Mouse (Mus musculus): ENCODE data around the gene Milr1. TPM values are rescaled to one million over a fixed set of nuclear protein-coding genes. Genes with fewer than 3 reads are reported as not detected.
"Not testable (repeated sequence)": the region's sequence is repeated elsewhere in the genome, so short reads cannot be mapped to it uniquely, and the experiment has no call there.

Milr1 gene
- polyA plus RNA-seq, 1 experiment from 2014 or later = 0.51 TPM

GRCm38 (mm10) chr11:106741826-106742225, 9.2 kb upstream of the Milr1 start:
- Histone ChIP-seq H3K9ac (replicated peaks; ENCODE audit: low read depth, low read length) (no peak overlapping the region), H3K9me3 (ENCODE audit: control insufficient read depth, low read length) (no peaks in the 10 kb centered on the region), H3K4me2 (ENCODE audit: low read depth, low read length) (no peak overlapping the region), H3K4me3 (ENCODE audit: low read depth, low read length) (no peak overlapping the region), H3K36me3 (ENCODE audit: control insufficient read depth, insufficient read depth, low read length) (no peaks in the 10 kb centered on the region), H3K27me3 (ENCODE audit: control insufficient read depth, insufficient read depth, low read length) (no peaks in the 10 kb centered on the region), H3K4me1 (ENCODE audit: control insufficient read depth, insufficient read depth, low read length) (peaks cover 7% of the 10 kb centered on the region), H3K27ac (ENCODE audit: low read depth, low read length) (no peak overlapping the region)
- 93% methylated on average over 3 of the region's 3 CpGs for WGBS
- no peak for ATAC-seq (ENCODE audit: low read depth)

- Histone ChIP-seq H3K4me3 (ENCODE audit: low read depth, low read length) (no peak overlapping the region), H3K4me1 (ENCODE audit: control insufficient read depth, insufficient read depth, low read length) (peaks cover 1% of the 10 kb centered on the region), H3K9ac (replicated peaks; ENCODE audit: low read depth, low read length) (no peak overlapping the region), H3K27ac (ENCODE audit: low read depth, low read length) (no peak overlapping the region), H3K9me3 (ENCODE audit: control insufficient read depth, low read length) (no peaks in the 10 kb centered on the region), H3K27me3 (ENCODE audit: control insufficient read depth, insufficient read depth, low read length) (no peaks in the 10 kb centered on the region), H3K4me2 (ENCODE audit: low read depth, low read length) (no peak overlapping the region), H3K36me3 (ENCODE audit: control insufficient read depth, insufficient read depth, low read length) (no peaks in the 10 kb centered on the region)
- 53% methylated on average over 6 of the region's 6 CpGs for WGBS
- no peak for ATAC-seq (ENCODE audit: low read depth)
These were observed 8.6 kb upstream of the Milr1 start for GRCm38 (mm10) chr11:106742388-106742841.

GRCm38 (mm10) chr11:106744949-106745348, 6.1 kb upstream of the Milr1 start:
- 93% methylated on average over 5 of the region's 5 CpGs for WGBS
- no peaks in the 10 kb centered on the region for H3K9me3 ChIP-seq (ENCODE audit: control insufficient read depth, low read length)
- H3K27ac ChIP-seq (ENCODE audit: low read depth, low read length) = no peak overlapping the region

DNA sequence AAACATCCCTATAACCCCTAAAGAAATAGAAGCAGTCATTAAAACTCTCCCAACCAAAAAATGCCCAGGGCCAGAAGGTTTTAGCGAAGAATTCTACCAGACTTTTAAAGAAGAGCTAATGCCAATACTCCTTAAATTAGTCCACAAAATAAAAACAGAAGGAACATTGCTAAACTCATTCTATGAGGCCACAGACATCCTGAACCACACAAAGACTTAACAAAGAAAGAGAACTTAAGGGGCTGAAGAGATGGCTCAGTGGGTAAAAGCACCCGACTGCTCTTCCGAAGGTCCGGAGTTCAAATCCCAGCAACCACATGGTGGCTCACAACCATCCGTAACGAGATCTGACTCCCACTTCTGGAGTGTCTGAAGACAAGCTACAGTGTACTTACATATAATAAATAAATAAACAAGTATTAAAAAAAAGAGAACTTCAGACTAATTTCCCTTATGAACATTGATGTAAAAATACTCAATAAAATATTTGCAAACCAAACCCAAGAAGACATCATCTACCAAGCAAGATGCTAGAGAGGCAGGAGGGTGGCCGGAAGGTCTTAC, 1.4 kb upstream of the Milr1 start:
- not testable (repeated sequence) for H3K36me3 ChIP-seq (ENCODE audit: control insufficient read depth, insufficient read depth, low read length); H3K27me3 ChIP-seq (ENCODE audit: control insufficient read depth, insufficient read depth, low read length); H3K4me1 ChIP-seq (ENCODE audit: control insufficient read depth, insufficient read depth, low read length); H3K27ac ChIP-seq (ENCODE audit: low read depth, low read length); ATAC-seq (ENCODE audit: low read depth); H3K4me3 ChIP-seq (ENCODE audit: low read depth, low read length); H3K9ac ChIP-seq (replicated peaks; ENCODE audit: low read depth, low read length); H3K9me3 ChIP-seq (ENCODE audit: control insufficient read depth, low read length); H3K4me2 ChIP-seq (ENCODE audit: low read depth, low read length)
- 97% methylated on average over 7 of the region's 7 CpGs for WGBS

More at GRCm38 (mm10) chr11:106744949-106745348, 6.1 kb upstream of the Milr1 start:
- Histone ChIP-seq H3K4me1 (ENCODE audit: control insufficient read depth, insufficient read depth, low read length) (no peaks in the 10 kb centered on the region), H3K9ac (replicated peaks; ENCODE audit: low read depth, low read length) (no peak overlapping the region), H3K4me3 (ENCODE audit: low read depth, low read length) (no peak overlapping the region), H3K4me2 (ENCODE audit: low read depth, low read length) (no peak overlapping the region), H3K36me3 (ENCODE audit: control insufficient read depth, insufficient read depth, low read length) (no peaks in the 10 kb centered on the region), H3K27me3 (ENCODE audit: control insufficient read depth, insufficient read depth, low read length) (no peaks in the 10 kb centered on the region)
- ATAC-seq (ENCODE audit: low read depth) = no peak

DNA sequence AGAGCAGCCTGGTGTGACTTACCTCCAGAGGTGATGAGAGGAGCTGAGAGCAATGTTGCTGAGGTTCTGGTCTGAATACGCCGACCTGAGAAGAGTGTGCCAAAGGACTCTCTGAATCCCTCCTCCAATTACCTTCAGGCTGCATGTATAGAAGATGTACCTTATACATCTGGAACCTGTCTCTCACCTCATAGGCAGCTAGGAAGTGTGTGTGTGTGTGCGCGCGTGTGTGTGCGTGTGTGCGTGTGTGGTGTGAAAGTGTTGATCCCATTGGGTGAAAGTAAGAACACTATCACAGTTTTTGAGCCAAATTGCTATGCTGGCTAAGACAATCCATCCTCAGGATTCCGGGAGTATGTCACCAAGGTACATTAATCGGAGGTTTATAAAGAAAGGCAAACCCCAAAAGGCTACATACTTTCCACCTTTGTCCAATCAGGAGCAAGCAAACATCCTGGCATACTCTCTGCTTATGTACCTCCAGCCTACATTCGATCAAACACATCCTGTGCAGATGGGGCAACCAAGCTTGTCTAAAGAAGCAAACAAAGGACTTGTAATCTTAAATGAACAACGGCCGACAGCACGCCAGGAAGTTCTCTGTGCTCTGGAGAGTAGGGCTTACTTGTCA, 790 bp upstream of the Milr1 start, which contains the start of gene Pecam1:
Pecam1 (minus strand) TSS at position 508 of the 631 bp plus-strand sequence.
- no peaks in the 10 kb centered on the region for H3K4me1 ChIP-seq (ENCODE audit: control insufficient read depth, insufficient read depth, low read length)
- ATAC-seq (ENCODE audit: low read depth) = no peak
- H3K27me3 ChIP-seq (ENCODE audit: control insufficient read depth, insufficient read depth, low read length) = no peaks in the 10 kb centered on the region
- no peaks in the 10 kb centered on the region for H3K36me3 ChIP-seq (ENCODE audit: control insufficient read depth, insufficient read depth, low read length)
- no peaks in the 10 kb centered on the region for H3K9me3 ChIP-seq (ENCODE audit: control insufficient read depth, low read length)
- H3K9ac ChIP-seq (replicated peaks; ENCODE audit: low read depth, low read length) = no peak within 1 kb of the TSS
- no peak within 1 kb of the TSS for H3K27ac ChIP-seq (ENCODE audit: low read depth, low read length)
- WGBS = 90% methylated on average over 13 of the region's 13 CpGs
- no peak within 1 kb of the TSS for H3K4me3 ChIP-seq (ENCODE audit: low read depth, low read length)
- no peak within 1 kb of the TSS for H3K4me2 ChIP-seq (ENCODE audit: low read depth, low read length)

DNA sequence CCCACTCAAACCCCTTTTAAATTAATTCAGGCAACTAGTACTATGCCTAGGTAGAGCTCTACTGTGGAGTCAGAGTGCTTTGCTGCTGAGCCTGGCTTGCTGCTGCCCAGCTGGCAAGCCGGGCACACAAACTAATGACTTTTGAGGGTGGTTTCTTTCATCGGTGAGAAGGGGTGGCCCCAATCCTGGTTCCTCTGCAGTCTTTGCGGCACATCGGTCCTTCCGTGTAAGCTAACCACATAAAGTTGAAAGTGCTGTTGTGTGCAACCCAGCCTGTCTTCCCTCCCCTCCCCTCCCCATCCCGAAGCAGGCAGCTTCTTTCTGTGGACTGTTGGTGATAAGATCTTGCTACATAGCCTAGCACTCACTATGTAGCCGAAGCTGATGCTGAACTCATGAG, 1.1 kb downstream of the Milr1 start:
- Histone ChIP-seq H3K27me3 (ENCODE audit: control insufficient read depth, insufficient read depth, low read length) (no peaks in the 10 kb centered on the region), H3K36me3 (ENCODE audit: control insufficient read depth, insufficient read depth, low read length) (no peaks in the 10 kb centered on the region), H3K9ac (replicated peaks; ENCODE audit: low read depth, low read length) (no peak overlapping the region), H3K9me3 (ENCODE audit: control insufficient read depth, low read length) (no peaks in the 10 kb centered on the region), H3K4me2 (ENCODE audit: low read depth, low read length) (no peak overlapping the region), H3K4me3 (ENCODE audit: low read depth, low read length) (no peak overlapping the region), H3K27ac (ENCODE audit: low read depth, low read length) (no peak overlapping the region), H3K4me1 (ENCODE audit: control insufficient read depth, insufficient read depth, low read length) (no peaks in the 10 kb centered on the region)
- 94% methylated on average over 7 of the region's 7 CpGs for WGBS
- no peak for ATAC-seq (ENCODE audit: low read depth)

DNA sequence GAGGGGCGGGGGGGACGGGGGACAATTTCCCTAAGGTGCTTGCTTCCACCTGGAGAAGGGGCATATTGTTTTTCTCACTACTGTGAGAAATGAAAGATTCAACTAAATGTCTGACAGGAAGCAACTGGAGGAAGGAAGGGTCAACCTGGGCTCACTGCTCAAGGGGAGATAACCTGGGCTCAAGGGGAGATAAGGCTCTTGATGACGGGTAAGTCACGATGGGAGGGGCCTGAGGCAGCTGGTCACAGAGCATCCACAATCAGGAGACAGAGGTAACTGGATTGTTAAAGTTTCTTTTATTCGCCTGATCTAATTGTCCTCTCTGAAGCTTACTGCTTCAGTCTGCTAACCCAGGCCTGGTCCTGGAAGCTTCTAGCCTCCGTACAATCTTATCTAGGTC, 2.3 kb downstream of the Milr1 start:
- H3K9ac ChIP-seq (replicated peaks; ENCODE audit: low read depth, low read length) = no peak overlapping the region
- no peak overlapping the region for H3K4me3 ChIP-seq (ENCODE audit: low read depth, low read length)
- no peak overlapping the region for H3K27ac ChIP-seq (ENCODE audit: low read depth, low read length)
- H3K27me3 ChIP-seq (ENCODE audit: control insufficient read depth, insufficient read depth, low read length) = no peaks in the 10 kb centered on the region
- H3K4me1 ChIP-seq (ENCODE audit: control insufficient read depth, insufficient read depth, low read length) = no peaks in the 10 kb centered on the region
- no peak for ATAC-seq (ENCODE audit: low read depth)
- 93% methylated on average over 6 of the region's 6 CpGs for WGBS
- H3K9me3 ChIP-seq (ENCODE audit: control insufficient read depth, low read length) = no peaks in the 10 kb centered on the region
- H3K36me3 ChIP-seq (ENCODE audit: control insufficient read depth, insufficient read depth, low read length) = no peaks in the 10 kb centered on the region
- H3K4me2 ChIP-seq (ENCODE audit: low read depth, low read length) = no peak overlapping the region

GRCm38 (mm10) chr11:106755583-106755982, 4.6 kb downstream of the Milr1 start:
- Histone ChIP-seq H3K27ac (ENCODE audit: low read depth, low read length) (no peak overlapping the region), H3K9ac (replicated peaks; ENCODE audit: low read depth, low read length) (no peak overlapping the region), H3K9me3 (ENCODE audit: control insufficient read depth, low read length) (no peaks in the 10 kb centered on the region), H3K4me1 (ENCODE audit: control insufficient read depth, insufficient read depth, low read length) (no peaks in the 10 kb centered on the region), H3K4me3 (ENCODE audit: low read depth, low read length) (no peak overlapping the region), H3K4me2 (ENCODE audit: low read depth, low read length) (no peak overlapping the region), H3K27me3 (ENCODE audit: control insufficient read depth, insufficient read depth, low read length) (no peaks in the 10 kb centered on the region), H3K36me3 (ENCODE audit: control insufficient read depth, insufficient read depth, low read length) (no peaks in the 10 kb centered on the region)
- ATAC-seq (ENCODE audit: low read depth) = no peak
- WGBS = 77% methylated on average over 5 of the region's 5 CpGs

GRCm38 (mm10) chr11:106759028-106759427, 8.0 kb downstream of the Milr1 start:
- Histone ChIP-seq H3K4me3 (ENCODE audit: low read depth, low read length) (no peak overlapping the region), H3K9ac (replicated peaks; ENCODE audit: low read depth, low read length) (no peak overlapping the region), H3K27me3 (ENCODE audit: control insufficient read depth, insufficient read depth, low read length) (no peaks in the 10 kb centered on the region), H3K4me2 (ENCODE audit: low read depth, low read length) (no peak overlapping the region), H3K36me3 (ENCODE audit: control insufficient read depth, insufficient read depth, low read length) (no peaks in the 10 kb centered on the region), H3K9me3 (ENCODE audit: control insufficient read depth, low read length) (no peaks in the 10 kb centered on the region), H3K4me1 (ENCODE audit: control insufficient read depth, insufficient read depth, low read length) (no peaks in the 10 kb centered on the region), H3K27ac (ENCODE audit: low read depth, low read length) (no peak overlapping the region)
- 94% methylated on average over 3 of the region's 3 CpGs for WGBS
- ATAC-seq (ENCODE audit: low read depth) = no peak

All from neural tube, embryonic 14.5 days (tissue).